Mouse (Mus musculus): ENCODE data around the gene Nfkbib. TPM values are rescaled to one million over a fixed set of nuclear protein-coding genes. Genes with fewer than 3 reads are reported as not detected.

Nfkbib gene
- polyA plus RNA-seq (2015; fragmentation: Nextera tagmentation; extraction: Ambion mirVana) = 31.2 and 33.0 TPM in 2 replicates

- Histone ChIP-seq H3K27ac (replicated peaks) (no peak within 1 kb of the TSS), H3K4me1 (replicated peaks; ENCODE audit: control insufficient read depth, insufficient read depth) (peaks cover 8% of the 10 kb centered on the region), H3K9me3 (ENCODE audit: control insufficient read depth, low read length) (no peaks in the 10 kb centered on the region), H3K4me3 (ENCODE audit: low read depth, low read length) (peak within 1 kb of the TSS; percentile 74), H3K9ac (ENCODE audit: low read length) (peak within 1 kb of the TSS; percentile 70), H3K27me3 (ENCODE audit: control insufficient read depth, insufficient read depth, low read length) (no peaks in the 10 kb centered on the region), H3K36me3 (ENCODE audit: control insufficient read depth, insufficient read depth, low read length) (no peaks in the 10 kb centered on the region), H3K4me2 (replicated peaks; ENCODE audit: low read depth) (peak within 1 kb of the TSS; percentile 63)
- DNase-seq (ENCODE audit: low spot score) (no peak), ATAC-seq (ENCODE audit: low FRiP score, low TSS enrichment) (no peak)
- WGBS = 56% methylated on average over 7 of the region's 7 CpGs
- TF ChIP-seq CTCF (IDR thresholded peaks at IDR 0.05; ENCODE audit: low read depth) = no peak
- TF ChIP-seq EP300 (optimal IDR thresholded peaks at IDR 0.05) = no peak
Measured at GRCm38 (mm10) chr7:28767462-28767965, at the start of gene Nfkbib. Gene Nfkbib, minus strand, starts transcription at chr7:28767512.

- no peak overlapping the region for H3K27ac ChIP-seq (replicated peaks)
- DNase-seq (ENCODE audit: low spot score) = no peak
- H3K4me3 ChIP-seq (ENCODE audit: low read depth, low read length) = no peak overlapping the region
- no peak overlapping the region for H3K4me2 ChIP-seq (replicated peaks; ENCODE audit: low read depth)
- WGBS = 91% methylated on average over 10 of the region's 10 CpGs
- H3K36me3 ChIP-seq (ENCODE audit: control insufficient read depth, insufficient read depth, low read length) = peaks cover 73% of the 10 kb centered on the region
- ATAC-seq (ENCODE audit: low FRiP score, low TSS enrichment) = no peak
- H3K4me1 ChIP-seq (replicated peaks; ENCODE audit: control insufficient read depth, insufficient read depth) = peaks cover 7% of the 10 kb centered on the region
- no peaks in the 10 kb centered on the region for H3K27me3 ChIP-seq (ENCODE audit: control insufficient read depth, insufficient read depth, low read length)
- H3K9me3 ChIP-seq (ENCODE audit: control insufficient read depth, low read length) = no peaks in the 10 kb centered on the region
- no peak overlapping the region for H3K9ac ChIP-seq (ENCODE audit: low read length)
- TF ChIP-seq CTCF (IDR thresholded peaks at IDR 0.05; ENCODE audit: low read depth) = no peak
- no peak for TF ChIP-seq EP300 (optimal IDR thresholded peaks at IDR 0.05)
Measured at GRCm38 (mm10) chr7:28816920-28817319, 49.6 kb upstream of the Nfkbib start.

DNA sequence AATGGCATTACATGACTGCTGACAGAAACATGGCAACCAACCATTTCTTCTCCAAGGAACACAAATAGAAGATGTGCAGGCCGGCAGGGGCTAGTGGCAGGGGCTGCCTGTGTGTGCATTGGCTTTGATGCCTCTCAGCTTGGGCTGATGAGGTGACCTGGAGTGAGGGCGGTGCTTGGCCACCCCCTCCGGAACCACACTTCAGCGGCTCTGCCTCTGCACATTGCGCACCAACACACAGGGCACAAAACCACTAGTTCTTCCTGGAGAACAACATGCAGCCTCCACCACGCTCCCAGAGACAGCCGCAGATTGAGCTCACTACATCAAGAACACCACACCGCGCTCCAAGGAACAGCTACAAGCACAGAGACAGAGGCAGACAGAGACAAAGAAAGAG is 48.9 kb upstream of the Nfkbib start:
- Histone ChIP-seq H3K9ac (ENCODE audit: low read length) (no peak overlapping the region), H3K27ac (replicated peaks) (no peak overlapping the region), H3K4me3 (ENCODE audit: low read depth, low read length) (no peak overlapping the region), H3K36me3 (ENCODE audit: control insufficient read depth, insufficient read depth, low read length) (peaks cover 68% of the 10 kb centered on the region), H3K4me1 (replicated peaks; ENCODE audit: control insufficient read depth, insufficient read depth) (peaks cover 7% of the 10 kb centered on the region), H3K4me2 (replicated peaks; ENCODE audit: low read depth) (no peak overlapping the region), H3K27me3 (ENCODE audit: control insufficient read depth, insufficient read depth, low read length) (no peaks in the 10 kb centered on the region), H3K9me3 (ENCODE audit: control insufficient read depth, low read length) (no peaks in the 10 kb centered on the region)
- DNase-seq (ENCODE audit: low spot score) = no peak
- WGBS = 78% methylated on average over 9 of the region's 9 CpGs
- TF ChIP-seq CTCF (IDR thresholded peaks at IDR 0.05; ENCODE audit: low read depth) (no peak), EP300 (optimal IDR thresholded peaks at IDR 0.05) (no peak)
- ATAC-seq (ENCODE audit: low FRiP score, low TSS enrichment) = no peak

GRCm38 (mm10) chr7:28815230-28815629 is 47.9 kb upstream of the Nfkbib start:
- Histone ChIP-seq H3K9me3 (ENCODE audit: control insufficient read depth, low read length) (no peaks in the 10 kb centered on the region), H3K4me2 (replicated peaks; ENCODE audit: low read depth) (no peak overlapping the region), H3K27me3 (ENCODE audit: control insufficient read depth, insufficient read depth, low read length) (no peaks in the 10 kb centered on the region), H3K9ac (ENCODE audit: low read length) (peak overlapping the region; percentile 13; the same call in 1 of the 2 replicates), H3K36me3 (ENCODE audit: control insufficient read depth, insufficient read depth, low read length) (peaks cover 59% of the 10 kb centered on the region), H3K27ac (replicated peaks) (0 out of 2 replicates have a peak overlapping the region, but pooled peaks have one; percentile 24), H3K4me3 (ENCODE audit: low read depth, low read length) (no peak overlapping the region), H3K4me1 (replicated peaks; ENCODE audit: control insufficient read depth, insufficient read depth) (peaks cover 7% of the 10 kb centered on the region)
- ATAC-seq (ENCODE audit: low FRiP score, low TSS enrichment) (no peak), DNase-seq (ENCODE audit: low spot score) (no peak)
- WGBS = 79% methylated on average over 9 of the region's 9 CpGs
- no peak for TF ChIP-seq CTCF (IDR thresholded peaks at IDR 0.05; ENCODE audit: low read depth)
- no peak for TF ChIP-seq EP300 (optimal IDR thresholded peaks at IDR 0.05)

GRCm38 (mm10) chr7:28814306-28815034 is 47.2 kb upstream of the Nfkbib start:
- no peak overlapping the region for H3K9ac ChIP-seq (ENCODE audit: low read length)
- no peaks in the 10 kb centered on the region for H3K27me3 ChIP-seq (ENCODE audit: control insufficient read depth, insufficient read depth, low read length)
- no peaks in the 10 kb centered on the region for H3K9me3 ChIP-seq (ENCODE audit: control insufficient read depth, low read length)
- H3K4me3 ChIP-seq (ENCODE audit: low read depth, low read length) = no peak overlapping the region
- peaks cover 54% of the 10 kb centered on the region for H3K36me3 ChIP-seq (ENCODE audit: control insufficient read depth, insufficient read depth, low read length)
- peaks cover 7% of the 10 kb centered on the region for H3K4me1 ChIP-seq (replicated peaks; ENCODE audit: control insufficient read depth, insufficient read depth)
- 80% methylated on average over 5 of the region's 5 CpGs for WGBS
- DNase-seq (ENCODE audit: low spot score) (no peak), ATAC-seq (ENCODE audit: low FRiP score, low TSS enrichment) (no peak)
- no peak overlapping the region for H3K27ac ChIP-seq (replicated peaks)
- no peak overlapping the region for H3K4me2 ChIP-seq (replicated peaks; ENCODE audit: low read depth)
- no peak for TF ChIP-seq CTCF (IDR thresholded peaks at IDR 0.05; ENCODE audit: low read depth)
- TF ChIP-seq EP300 (optimal IDR thresholded peaks at IDR 0.05) = no peak

DNA sequence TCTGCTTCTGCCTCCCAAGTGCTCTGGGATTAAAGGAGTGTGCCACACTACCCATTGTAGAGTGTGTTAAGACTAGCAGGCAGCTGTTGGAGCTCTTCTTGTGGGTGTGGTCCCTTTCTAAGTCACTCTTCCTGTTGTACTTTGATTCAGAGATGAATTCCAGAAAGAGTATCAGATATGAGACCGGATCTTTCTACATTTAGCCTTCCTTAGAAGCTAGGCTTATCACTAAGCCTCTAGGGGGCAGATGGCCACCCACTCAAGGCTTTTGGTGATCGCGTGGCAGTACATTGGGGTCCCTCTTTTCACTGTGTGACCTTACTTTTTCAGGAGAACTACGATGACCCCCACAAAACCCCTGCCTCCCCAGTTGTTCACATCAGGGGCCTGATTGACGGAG is 45.6 kb upstream of the Nfkbib start:
- H3K4me1 ChIP-seq (replicated peaks; ENCODE audit: control insufficient read depth, insufficient read depth) = peaks cover 10% of the 10 kb centered on the region
- no peak for ATAC-seq (ENCODE audit: low FRiP score, low TSS enrichment)
- no peaks in the 10 kb centered on the region for H3K9me3 ChIP-seq (ENCODE audit: control insufficient read depth, low read length)
- peak overlapping the region; percentile 80 for H3K4me2 ChIP-seq (replicated peaks; ENCODE audit: low read depth)
- no peak overlapping the region; the same call in 1 of the 2 replicates for H3K4me3 ChIP-seq (ENCODE audit: low read depth, low read length)
- 52% methylated on average over 5 of the region's 5 CpGs for WGBS
- H3K27me3 ChIP-seq (ENCODE audit: control insufficient read depth, insufficient read depth, low read length) = no peaks in the 10 kb centered on the region
- 0 out of 2 replicates have a peak overlapping the region, but pooled peaks have one; percentile 4 for H3K9ac ChIP-seq (ENCODE audit: low read length)
- no peak overlapping the region; the same call in 1 of the 2 replicates for H3K27ac ChIP-seq (replicated peaks)
- H3K36me3 ChIP-seq (ENCODE audit: control insufficient read depth, insufficient read depth, low read length) = peaks cover 45% of the 10 kb centered on the region
- peak; percentile 14 for DNase-seq (ENCODE audit: low spot score)
- TF ChIP-seq EP300 (optimal IDR thresholded peaks at IDR 0.05) (no peak), CTCF (IDR thresholded peaks at IDR 0.05; ENCODE audit: low read depth) (peak; percentile 57)

All from stomach, postnatal 0 days (tissue).